In the genomic region with DNA sequence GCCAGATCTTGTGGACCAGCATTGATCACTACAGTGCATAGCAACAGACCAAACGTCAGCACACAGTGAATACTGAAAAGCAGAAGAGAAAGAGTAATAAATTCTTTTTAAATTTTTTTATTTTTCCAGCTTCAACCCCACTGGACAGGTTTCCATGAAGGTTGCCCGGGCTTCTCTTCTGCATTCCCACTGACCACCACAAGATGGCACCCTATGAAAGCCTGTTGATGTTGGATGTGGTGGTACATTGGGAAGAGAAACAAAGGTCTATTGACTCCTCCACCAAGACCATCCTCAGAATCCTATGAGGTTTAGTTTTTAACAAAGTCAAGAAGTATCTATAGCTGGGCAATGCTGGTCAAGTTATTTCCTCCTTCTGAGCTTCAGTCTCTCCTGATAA, we compare ENCODE assay signal across 9 mouse cellular contexts. TPM values are rescaled to one million over a fixed set of nuclear protein-coding genes. Genes with fewer than 3 reads are reported as not detected.
DNase-seq lines count a peak whose midpoint lies in the region; ATAC-seq and TF ChIP-seq lines count a peak whose summit lies in the region.
"Had no signal": no experiment of that assay in that cellular context is flagged by ENCODE, and none has a peak within 500 bp of the region (broad histone marks: within the 10 kb centered on the region; RNA-seq: fewer than 3 reads in every experiment).

No protein-coding gene starts in this region.

- WGBS in stomach, postnatal 0 days: 3% methylated on average over 2 of the region's 2 CpGs

- H3K27me3 ChIP-seq in MEL (ENCODE audit: control insufficient read depth in 1 of 2, insufficient read depth in 2 of 2, low read length in 2 of 2): no peaks in the 10 kb centered on the region; a peak in 1 of 4 replicates
- no peaks in the 10 kb centered on the region for H3K27me3 ChIP-seq in stomach, postnatal 0 days (ENCODE audit: control insufficient read depth, insufficient read depth, low read length)

- DNase-seq in heart, adult 18-20 months: peak; percentile 29 to 77
- no peak for DNase-seq in heart, postnatal 25 days (ENCODE audit: low spot score)
- peak; percentile 54 for DNase-seq in MEL (ENCODE audit: low read depth, low spot score)
- DNase-seq in cerebellum, adult 9-10 months: peak; percentile 27
- peak; percentile 60 to 77 for DNase-seq in heart, postnatal 10 days
- DNase-seq in layer of hippocampus, postnatal 10 days (ENCODE audit: low spot score in 2 of 2): peak; percentile 62 to 67
- DNase-seq in lung, postnatal 36 days: peak; percentile 70
- peak; percentile 71 for DNase-seq in stomach, postnatal 0 days (ENCODE audit: low spot score)

- peak; percentile 80 for TF ChIP-seq RAD21 in MEL (IDR thresholded peaks at IDR 0.05; ENCODE audit: low read depth, low read length)

- intact Hi-C loops in heart, postnatal 25 days (cut with DNase I): loop anchor here (2.0 to 10.0 kb wide), 2 partner anchors 63 to 193 kb away; no protein-coding TSS in a partner anchor
- intact Hi-C loops in heart, postnatal 10 days (cut with DNase I): loop anchor here (2.0 to 10.0 kb wide), 2 partner anchors 63 to 177 kb away; no protein-coding TSS in a partner anchor

- no peak for ATAC-seq in stomach, postnatal 0 days (ENCODE audit: low FRiP score, low TSS enrichment)

- peak; percentile 65 to 72 (median 68) for TF ChIP-seq CTCF in MEL (IDR thresholded peaks at IDR 0.05 in 2 of 3, conservative IDR thresholded peaks at IDR 0.05 in 1 of 3; ENCODE audit: control insufficient read depth in 1 of 3, insufficient read depth in 1 of 3, low read depth in 2 of 3, low read length in 3 of 3, poor library complexity in 1 of 3, severe bottlenecking in 1 of 3)
- peak; percentile 87 for TF ChIP-seq CTCF in stomach, postnatal 0 days (IDR thresholded peaks at IDR 0.05; ENCODE audit: low read depth)

- no peaks in the 10 kb centered on the region for H3K9me3 ChIP-seq in MEL (replicated peaks; ENCODE audit: insufficient read depth, low read length)
- no peaks in the 10 kb centered on the region for H3K9me3 ChIP-seq in stomach, postnatal 0 days (ENCODE audit: control insufficient read depth, low read length)

- no peak overlapping the region for H3K4me2 ChIP-seq in stomach, postnatal 0 days (replicated peaks; ENCODE audit: low read depth)

- TF ChIP-seq POLR2A in MEL (IDR thresholded peaks at IDR 0.05; ENCODE audit: control insufficient read depth in 1 of 2, insufficient read depth in 1 of 2, low read depth in 1 of 2, low read length in 2 of 2, poor library complexity in 1 of 2): no peak

- no peaks in the 10 kb centered on the region for H3K4me1 ChIP-seq in MEL (ENCODE audit: control insufficient read depth in 1 of 2, insufficient read depth in 2 of 2, low read length in 2 of 2)
- H3K4me1 ChIP-seq in stomach, postnatal 0 days (replicated peaks; ENCODE audit: control insufficient read depth, insufficient read depth): no peaks in the 10 kb centered on the region

- no peak overlapping the region for H3K4me3 ChIP-seq in MEL (ENCODE audit: control insufficient read depth in 1 of 2, insufficient read depth in 1 of 2, low read depth in 2 of 2, low read length in 2 of 2)
- no peak overlapping the region for H3K4me3 ChIP-seq in stomach, postnatal 0 days (ENCODE audit: low read depth, low read length)

- H3K27ac ChIP-seq in MEL (ENCODE audit: control insufficient read depth, low read depth, low read length): no peak overlapping the region
- no peak overlapping the region for H3K27ac ChIP-seq in stomach, postnatal 0 days (replicated peaks)
- H3K27ac ChIP-seq: macrophage had no signal

- no peaks in the 10 kb centered on the region for H3K36me3 ChIP-seq in MEL (ENCODE audit: control insufficient read depth in 1 of 2, insufficient read depth in 2 of 2, low read length in 2 of 2)
- no peaks in the 10 kb centered on the region for H3K36me3 ChIP-seq in stomach, postnatal 0 days (ENCODE audit: control insufficient read depth, insufficient read depth, low read length)

- no peak for TF ChIP-seq EP300 in MEL (IDR thresholded peaks at IDR 0.05; ENCODE audit: low read depth in 1 of 2, low read length in 2 of 2)
- no peak for TF ChIP-seq EP300 in stomach, postnatal 0 days (optimal IDR thresholded peaks at IDR 0.05)

- H3K79me2 ChIP-seq in MEL (ENCODE audit: control insufficient read depth, insufficient read depth, low read length, poor library complexity): no peaks in the 10 kb centered on the region

- H3K9ac ChIP-seq in MEL (ENCODE audit: control insufficient read depth, low read depth, low read length, poor library complexity, severe bottlenecking): no peak overlapping the region
- no peak overlapping the region for H3K9ac ChIP-seq in stomach, postnatal 0 days (ENCODE audit: low read length)

TF ChIP-seq in MEL, 35 proteins besides CTCF, POLR2A, EP300 and RAD21:
- peak; percentile 80 for TF ChIP-seq ZC3H11A (IDR thresholded peaks at IDR 0.05; ENCODE audit: low read depth, low read length)
- TF ChIP-seq GATA1 (IDR thresholded peaks at IDR 0.05; ENCODE audit: low read depth, low read length): no peak
- peak; percentile 78 for TF ChIP-seq SMC3 (IDR thresholded peaks at IDR 0.05; ENCODE audit: low read depth, low read length)

RNA-seq across cellular contexts. Expression of gene Bcl2a1c, which starts 11.9 kb away (rescaled TPM):
- total RNA-seq in heart, adult 18-20 months (2021): not detected
- not detected for total RNA-seq in heart, postnatal 25 days (2021)
- total RNA-seq in MEL (2012; rRNA removed): not detected in 2 replicates
- polyA plus RNA-seq in MEL (2012; ENCODE audit: insufficient read depth in 1 of 2, insufficient read length in 2 of 2, low read depth in 1 of 2, low replicate concordance in 2 of 2, missing spikeins in 1 of 2): not detected
- not detected for total RNA-seq in heart, postnatal 10 days (2021)
- total RNA-seq in layer of hippocampus, postnatal 10 days (2021): not detected
- polyA plus RNA-seq in stomach, postnatal 0 days (2015; fragmentation: Nextera tagmentation; extraction: Ambion mirVana): not detected in 2 replicates
